Mouse (Mus musculus) kidney, embryonic 14.5 days (tissue): ENCODE data around the gene Knstrn. TPM values are rescaled to one million over a fixed set of nuclear protein-coding genes. Genes with fewer than 3 reads are reported as not detected.

Experiments
- ATAC-seq: fragments of 200-750 bp; cut with Nextera tagmentation; 2 replicates; pipeline ENCODE4 v1.8.0; 2017; ENCODE audit warnings: moderate number of reproducible peaks, mild to moderate bottlenecking, moderate TSS enrichment, moderate library complexity; ENCODE audit not compliant: low FRiP score, low TSS enrichment
- H3K27ac ChIP-seq: fragments of 300-500 bp; sonication (generic); 2 replicates; pipeline ENCODE4 v1.5.1; 2014; ENCODE audit warnings: low read depth, mild to moderate bottlenecking, low read length, moderate library complexity, mixed read lengths
- H3K27me3 ChIP-seq: fragments of 300-500 bp; sonication (generic); 2 replicates; pipeline ENCODE4 v1.6.1; 2014; ENCODE audit warnings: mild to moderate bottlenecking, low read length; ENCODE audit not compliant: control insufficient read depth, insufficient read depth
- H3K36me3 ChIP-seq: fragments of 300-500 bp; sonication (generic); 2 replicates; pipeline ENCODE4 v1.6.1; 2014; ENCODE audit warnings: low read length, mixed read lengths; ENCODE audit not compliant: control insufficient read depth, insufficient read depth
- H3K4me1 ChIP-seq: fragments of 300-500 bp; sonication (generic); 2 replicates; pipeline ENCODE4 v1.6.1; 2014; ENCODE audit warnings: low read length, mixed read lengths; ENCODE audit not compliant: control insufficient read depth, insufficient read depth
- H3K4me2 ChIP-seq: fragments of 300-500 bp; sonication (generic); replicated peaks from 2 replicates; pipeline ENCODE4 v1.6.1; 2014; ENCODE audit warnings: low read depth, mild to moderate bottlenecking, low read length
- H3K4me3 ChIP-seq: fragments of 300-500 bp; sonication (generic); 2 replicates; pipeline ENCODE4 v1.5.1; 2014; ENCODE audit warnings: mild to moderate bottlenecking, low read length
- H3K9ac ChIP-seq: fragments of 300-500 bp; sonication (generic); 2 replicates; pipeline ENCODE4 v1.6.1; 2014; ENCODE audit warnings: low read depth, mild to moderate bottlenecking, low read length, moderate library complexity
- H3K9me3 ChIP-seq: fragments of 300-500 bp; sonication (generic); 2 replicates; pipeline ENCODE4 v1.6.1; 2016; ENCODE audit warnings: low read length; ENCODE audit not compliant: control insufficient read depth
- WGBS: fragments of 180-500 bp; shearing (Covaris S2); extraction: QIAGEN DNeasy Blood & Tissue Kit; methylation state at CpG from one replicate; pipeline ENCODE4 v1.1.7; 2014; 5-methylcytosine and 5-hydroxymethylcytosine counted together
- polyA plus RNA-seq: library from polyadenylated mRNA; unstranded; fragments of >200 nt; fragmentation: Nextera tagmentation; extraction: Ambion mirVana; gene quantifications from 2 replicates; pipeline ENCODE4 v1.2.1, GENCODE M21; 2014

Gene Knstrn
- polyA plus RNA-seq, 1 experiment from 2014 or later: 134 TPM

- Histone ChIP-seq H3K27me3 (0 out of 2 replicates have a peak, but pooled peaks cover 4% of the 10 kb centered on the region), H3K4me2 (no peak overlapping the region), H3K4me1 (0 out of 2 replicates have a peak, but pooled peaks cover 4% of the 10 kb centered on the region), H3K36me3 (no peaks in the 10 kb centered on the region), H3K9ac (no peak overlapping the region), H3K4me3 (no peak overlapping the region), H3K27ac (no peak overlapping the region), H3K9me3 (no peaks in the 10 kb centered on the region)
- no peak for ATAC-seq
- WGBS: 79% methylated on average over 5 of the region's 5 CpGs
Measured at GRCm38 (mm10) chr2:118786525-118786924, 27.3 kb upstream of the Knstrn start.

- no peaks in the 10 kb centered on the region for H3K9me3 ChIP-seq
- no peak overlapping the region for H3K27ac ChIP-seq
- H3K36me3 ChIP-seq: no peaks in the 10 kb centered on the region
- H3K4me2 ChIP-seq: no peak overlapping the region
- WGBS: 90% methylated on average over 11 of the region's 11 CpGs
- 0 out of 2 replicates have a peak, but pooled peaks cover 4% of the 10 kb centered on the region for H3K4me1 ChIP-seq
- no peak for ATAC-seq
- no peak overlapping the region for H3K9ac ChIP-seq
- no peak overlapping the region for H3K4me3 ChIP-seq
- 0 out of 2 replicates have a peak, but pooled peaks cover 4% of the 10 kb centered on the region for H3K27me3 ChIP-seq
Measured at GRCm38 (mm10) chr2:118789501-118789900, 24.3 kb upstream of the Knstrn start.

GRCm38 (mm10) chr2:118790221-118790550 lies 23.6 kb upstream of the Knstrn start:
- Histone ChIP-seq H3K27ac (no peak overlapping the region), H3K4me3 (no peak overlapping the region), H3K9me3 (no peaks in the 10 kb centered on the region), H3K9ac (no peak overlapping the region; the same call in 1 of the 2 replicates), H3K36me3 (no peaks in the 10 kb centered on the region), H3K4me1 (0 out of 2 replicates have a peak, but pooled peaks cover 4% of the 10 kb centered on the region), H3K4me2 (peak overlapping the region; percentile 29; the same call in 1 of the 2 replicates), H3K27me3 (0 out of 2 replicates have a peak, but pooled peaks cover 4% of the 10 kb centered on the region)
- 59% methylated on average over 12 of the region's 12 CpGs for WGBS
- ATAC-seq: no peak

- ATAC-seq: peak; percentile 60; the same call in 1 of the 2 replicates
- Histone ChIP-seq H3K27me3 (0 out of 2 replicates have a peak, but pooled peaks cover 4% of the 10 kb centered on the region), H3K9me3 (no peaks in the 10 kb centered on the region), H3K36me3 (no peaks in the 10 kb centered on the region), H3K4me1 (0 out of 2 replicates have a peak, but pooled peaks cover 4% of the 10 kb centered on the region), H3K27ac (no peak overlapping the region), H3K4me2 (peak overlapping the region; percentile 29; the same call in 1 of the 2 replicates), H3K4me3 (no peak overlapping the region), H3K9ac (no peak overlapping the region; the same call in 1 of the 2 replicates)
- WGBS: 27% methylated on average over 44 of the region's 44 CpGs
Measured at GRCm38 (mm10) chr2:118790551-118791525, 23.0 kb upstream of the Knstrn start.

- Histone ChIP-seq H3K9me3 (no peaks in the 10 kb centered on the region), H3K36me3 (no peaks in the 10 kb centered on the region), H3K27me3 (0 out of 2 replicates have a peak, but pooled peaks cover 4% of the 10 kb centered on the region), H3K9ac (no peak overlapping the region), H3K4me2 (no peak overlapping the region), H3K4me3 (no peak overlapping the region), H3K27ac (no peak overlapping the region), H3K4me1 (0 out of 2 replicates have a peak, but pooled peaks cover 4% of the 10 kb centered on the region)
- WGBS: 96% methylated on average over 26 of the region's 26 CpGs
- no peak for ATAC-seq
Measured at GRCm38 (mm10) chr2:118791591-118792258, 22.1 kb upstream of the Knstrn start.

GRCm38 (mm10) chr2:118792259-118792613 lies 21.6 kb upstream of the Knstrn start:
- Histone ChIP-seq H3K9ac (no peak overlapping the region), H3K36me3 (no peaks in the 10 kb centered on the region), H3K4me3 (no peak overlapping the region), H3K27me3 (0 out of 2 replicates have a peak, but pooled peaks cover 4% of the 10 kb centered on the region), H3K9me3 (no peaks in the 10 kb centered on the region), H3K27ac (no peak overlapping the region), H3K4me2 (no peak overlapping the region), H3K4me1 (0 out of 2 replicates have a peak, but pooled peaks cover 4% of the 10 kb centered on the region)
- 83% methylated on average over 4 of the region's 4 CpGs for WGBS
- ATAC-seq: no peak

GRCm38 (mm10) chr2:118793636-118794035 lies 20.2 kb upstream of the Knstrn start:
- H3K36me3 ChIP-seq: no peaks in the 10 kb centered on the region
- ATAC-seq: no peak
- no peaks in the 10 kb centered on the region for H3K9me3 ChIP-seq
- H3K4me2 ChIP-seq: no peak overlapping the region
- H3K27ac ChIP-seq: no peak overlapping the region
- H3K4me3 ChIP-seq: no peak overlapping the region
- no peak overlapping the region for H3K9ac ChIP-seq
- 0 out of 2 replicates have a peak, but pooled peaks cover 4% of the 10 kb centered on the region for H3K27me3 ChIP-seq
- WGBS: 85% methylated on average over 4 of the region's 4 CpGs
- H3K4me1 ChIP-seq: 0 out of 2 replicates have a peak, but pooled peaks cover 4% of the 10 kb centered on the region

- Histone ChIP-seq H3K4me3 (no peak overlapping the region), H3K9me3 (no peaks in the 10 kb centered on the region), H3K27me3 (0 out of 2 replicates have a peak, but pooled peaks cover 6% of the 10 kb centered on the region), H3K4me1 (no peaks in the 10 kb centered on the region), H3K36me3 (no peaks in the 10 kb centered on the region), H3K27ac (no peak overlapping the region), H3K4me2 (no peak overlapping the region), H3K9ac (no peak overlapping the region)
- ATAC-seq: no peak
- 76% methylated on average over 4 of the region's 4 CpGs for WGBS
Measured at GRCm38 (mm10) chr2:118802542-118803118, 11.2 kb upstream of the Knstrn start.
